ENCODE assay signal across 8 mouse cellular contexts in the genomic region with DNA sequence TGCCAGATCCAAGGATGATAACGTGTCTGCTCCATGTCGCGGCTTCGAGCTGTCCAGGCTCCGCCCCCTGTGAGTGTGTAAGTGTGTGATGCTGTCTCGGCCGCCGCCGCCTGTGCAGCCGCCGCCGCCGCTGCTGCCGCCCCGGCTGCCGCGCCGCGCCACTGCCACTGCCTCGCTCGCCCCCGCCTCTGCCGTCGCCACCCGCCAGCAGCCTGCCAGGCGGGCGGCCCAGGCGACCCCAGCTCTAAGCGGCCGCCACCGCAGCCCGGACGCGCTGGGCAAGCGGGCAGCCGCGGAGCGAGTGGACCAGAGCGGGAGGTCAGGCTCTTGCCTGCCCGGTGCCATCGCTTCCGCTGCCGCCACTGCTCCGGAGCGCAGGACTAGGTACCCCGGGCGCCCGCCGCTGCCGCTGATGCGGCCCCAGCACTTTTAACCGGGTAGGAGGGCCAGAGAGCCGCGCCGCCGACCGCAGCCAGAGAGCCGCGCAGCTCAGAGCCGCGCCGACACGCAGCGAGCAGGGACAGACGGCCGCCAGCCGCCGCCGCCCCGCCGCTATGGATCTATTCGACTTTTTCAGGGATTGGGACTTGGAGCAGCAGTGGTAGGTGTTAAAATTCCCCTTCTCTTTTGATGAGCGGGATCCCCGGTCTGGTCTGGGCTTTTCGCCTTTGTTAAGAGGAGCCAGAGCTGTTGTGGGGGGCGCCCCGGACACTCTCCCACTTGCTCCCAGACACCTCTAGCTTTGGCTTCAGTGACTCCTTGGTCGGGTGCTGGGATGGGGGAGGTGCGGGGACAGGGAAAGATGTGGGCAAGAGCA. TPM values are rescaled to one million over a fixed set of nuclear protein-coding genes. Genes with fewer than 3 reads are reported as not detected.
DNase-seq lines count a peak whose midpoint lies in the region; ATAC-seq and TF ChIP-seq lines count a peak whose summit lies in the region.

Gene Aff2, plus strand, starts transcription at position 57 of the 817 bp plus-strand sequence.

- no peak for DNase-seq in ES-E14 (ENCODE audit: low read depth, low spot score)
- DNase-seq in hindbrain, embryonic 11.5 days (ENCODE audit: low spot score) = peak; percentile 64
- DNase-seq in layer of hippocampus, postnatal 36 days = peak; percentile 28 to 39
- DNase-seq in lung, postnatal 36 days = peak; percentile 17
- DNase-seq in right cerebral cortex, postnatal 25 days = peak; percentile 68
- DNase-seq in thymus, postnatal 14 days = no peak

- H3K9ac ChIP-seq in ES-E14 (ENCODE audit: insufficient read depth, low read depth, low read length, poor library complexity, severe bottlenecking) = peak within 1 kb of the TSS; percentile 62; the same call in 1 of the 2 replicates
- H3K9ac ChIP-seq in forebrain, embryonic 15.5 days (replicated peaks) = peak within 1 kb of the TSS; percentile 74
- peak within 1 kb of the TSS; percentile 72 for H3K9ac ChIP-seq in hindbrain, embryonic 11.5 days (ENCODE audit: low read depth, low read length)

- peak within 1 kb of the TSS; percentile 55 for H3K4me2 ChIP-seq in forebrain, embryonic 15.5 days (replicated peaks)
- peak within 1 kb of the TSS; percentile 55 for H3K4me2 ChIP-seq in hindbrain, embryonic 11.5 days (replicated peaks; ENCODE audit: low read depth, low read length)

- peak; percentile 87 for ATAC-seq in cerebellum, adult (ENCODE audit: insufficient number of reproducible peaks, low FRiP score, low TSS enrichment)
- peak; percentile 94 for ATAC-seq in forebrain, embryonic 15.5 days (replicated peaks)
- ATAC-seq in hindbrain, embryonic 11.5 days (ENCODE audit: low FRiP score) = peak; percentile 94

- no peak within 1 kb of the TSS for H3K27ac ChIP-seq in ES-E14 (ENCODE audit: insufficient read depth, low read depth, low read length, poor library complexity, severe bottlenecking)
- H3K27ac ChIP-seq in forebrain, embryonic 15.5 days (replicated peaks) = peak within 1 kb of the TSS; percentile 81
- H3K27ac ChIP-seq in hindbrain, embryonic 11.5 days (ENCODE audit: low read depth, low read length) = peak within 1 kb of the TSS; percentile 68

- H3K36me3 ChIP-seq in ES-E14 (ENCODE audit: control insufficient read depth, insufficient read depth, low read length, poor library complexity, severe bottlenecking) = no peaks in the 10 kb centered on the region
- no peaks in the 10 kb centered on the region for H3K36me3 ChIP-seq in forebrain, embryonic 15.5 days
- no peaks in the 10 kb centered on the region for H3K36me3 ChIP-seq in hindbrain, embryonic 11.5 days (ENCODE audit: control insufficient read depth, insufficient read depth, low read length)

- H3K27me3 ChIP-seq in forebrain, embryonic 15.5 days = no peaks in the 10 kb centered on the region
- no peaks in the 10 kb centered on the region for H3K27me3 ChIP-seq in hindbrain, embryonic 11.5 days (ENCODE audit: control insufficient read depth, insufficient read depth, low read length)

- 17% methylated on average over 64 of the region's 79 CpGs for WGBS in forebrain, embryonic 15.5 days
- 17% methylated on average over 42 of the region's 79 CpGs for WGBS in hindbrain, embryonic 11.5 days

- peak within 1 kb of the TSS; percentile 54 to 70 for H3K4me3 ChIP-seq in ES-E14 (ENCODE audit: insufficient read depth in 1 of 2, low read depth in 1 of 2, low read length in 2 of 2, poor library complexity in 1 of 2, severe bottlenecking in 1 of 2)
- H3K4me3 ChIP-seq in forebrain, embryonic 15.5 days = peak within 1 kb of the TSS; percentile 71
- H3K4me3 ChIP-seq in hindbrain, embryonic 11.5 days (ENCODE audit: low read depth, low read length) = peak within 1 kb of the TSS; percentile 57

- H3K9me3 ChIP-seq in ES-E14 (ENCODE audit: control insufficient read depth, insufficient read depth, low read depth, low read length) = no peaks in the 10 kb centered on the region
- no peaks in the 10 kb centered on the region for H3K9me3 ChIP-seq in forebrain, embryonic 15.5 days
- no peaks in the 10 kb centered on the region for H3K9me3 ChIP-seq in hindbrain, embryonic 11.5 days (ENCODE audit: control insufficient read depth, low read length)

- in situ Hi-C loops in ES-E14 (cut with MboI; ENCODE audit: low sequenced_read_pairs in 2 of 2, unreplicated experiment in 2 of 2) = no loop called here

- no peaks in the 10 kb centered on the region for H3K4me1 ChIP-seq in ES-E14 (ENCODE audit: control insufficient read depth in 2 of 2, insufficient read depth in 2 of 2, low read length in 2 of 2, poor library complexity in 1 of 2)
- peaks cover 10% of the 10 kb centered on the region; the same call in 1 of the 2 replicates for H3K4me1 ChIP-seq in forebrain, embryonic 15.5 days
- no peaks in the 10 kb centered on the region for H3K4me1 ChIP-seq in hindbrain, embryonic 11.5 days (replicated peaks; ENCODE audit: control insufficient read depth, insufficient read depth, low read length)

TF ChIP-seq in ES-E14, 5 proteins besides CTCF, POLR2A, EP300 and RAD21:
- no peak for TF ChIP-seq ZC3H11A (IDR thresholded peaks at IDR 0.05; ENCODE audit: borderline replicate concordance, low read depth, low read length)

RNA-seq across cellular contexts. Expression of gene Aff2, which starts in this region (rescaled TPM):
- 0.21 and 0.71 TPM in 2 replicates for total RNA-seq in ES-E14 (2012; rRNA removed)
- 16.1 and 18.6 TPM in 2 replicates for polyA plus RNA-seq in forebrain, embryonic 15.5 days (2015; fragmentation: Nextera tagmentation; extraction: Ambion mirVana)
- 10.4 and 15.0 TPM in 2 replicates for polyA plus RNA-seq in hindbrain, embryonic 11.5 days (2014; fragmentation: Nextera tagmentation; extraction: Ambion mirVana)
- total RNA-seq in layer of hippocampus, postnatal 36 days (2021) = 10 to 100 TPM; 20.3 to 22.9 TPM

Comparison
In these comparisons a context has a peak if more than half of its experiments do, and no peak if none do; other contexts are left out.
1. RNA of gene Aff2 (total RNA-seq): 20.3 to 22.9 TPM in layer of hippocampus, postnatal 36 days; 0.21 to 0.71 TPM in ES-E14; every median in the first group is over 10 times any median in the second.
2. DNase-seq: peak in hindbrain, embryonic 11.5 days (single experiment), layer of hippocampus, postnatal 36 days (2 of 2), lung, postnatal 36 days (single experiment) and right cerebral cortex, postnatal 25 days (single experiment); none in ES-E14 (single experiment) and thymus, postnatal 14 days (single experiment).
3. Peak in every context shown above with its lines, with median percentiles within 50 percentile points of each other: H3K4me3 ChIP-seq, H3K9ac ChIP-seq and ATAC-seq.